Mouse (Mus musculus) kidney, postnatal 10 days (tissue): ENCODE measurements at regions not wholly inside any gene's neighbourhood (a gene's known extent, or its start where the extent isn't known, plus 50 kb on each side); places are given as distances from the start of the nearest gene placed in this dataset.
"Not testable (repeated sequence)": the region's sequence is repeated elsewhere in the genome, so short reads cannot be mapped to it uniquely, and the experiment has no call there.

Source experiments
- DNase-seq: peaks from one replicate; pipeline ENCODE4 v3.0.0; 2021; ENCODE audit warnings: mixed read lengths

DNA sequence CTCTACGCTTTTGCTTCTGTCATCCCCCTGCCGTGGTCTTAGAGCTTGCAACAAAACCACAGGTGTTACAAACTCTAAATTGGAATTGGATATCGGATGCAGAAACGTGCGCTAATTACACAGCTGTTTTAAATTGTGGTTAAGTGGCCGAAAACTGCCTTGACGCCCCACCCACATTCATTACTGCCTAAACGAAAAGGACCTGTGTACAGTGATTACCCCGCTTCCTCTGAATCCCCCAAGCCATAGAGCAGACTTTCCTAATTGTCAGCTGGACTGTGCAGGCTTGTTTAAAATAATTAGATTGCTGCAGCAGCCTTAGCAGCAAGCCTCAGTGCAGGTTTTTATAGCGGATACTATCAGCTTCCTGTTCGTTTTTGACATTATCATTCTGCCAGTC, 94.7 kb downstream of the Cxxc4 start:
- DNase-seq: no peak

- no peak for DNase-seq
Measured at GRCm38 (mm10) chr3:134331499-134332153, 95.3 kb downstream of the Cxxc4 start.

DNA sequence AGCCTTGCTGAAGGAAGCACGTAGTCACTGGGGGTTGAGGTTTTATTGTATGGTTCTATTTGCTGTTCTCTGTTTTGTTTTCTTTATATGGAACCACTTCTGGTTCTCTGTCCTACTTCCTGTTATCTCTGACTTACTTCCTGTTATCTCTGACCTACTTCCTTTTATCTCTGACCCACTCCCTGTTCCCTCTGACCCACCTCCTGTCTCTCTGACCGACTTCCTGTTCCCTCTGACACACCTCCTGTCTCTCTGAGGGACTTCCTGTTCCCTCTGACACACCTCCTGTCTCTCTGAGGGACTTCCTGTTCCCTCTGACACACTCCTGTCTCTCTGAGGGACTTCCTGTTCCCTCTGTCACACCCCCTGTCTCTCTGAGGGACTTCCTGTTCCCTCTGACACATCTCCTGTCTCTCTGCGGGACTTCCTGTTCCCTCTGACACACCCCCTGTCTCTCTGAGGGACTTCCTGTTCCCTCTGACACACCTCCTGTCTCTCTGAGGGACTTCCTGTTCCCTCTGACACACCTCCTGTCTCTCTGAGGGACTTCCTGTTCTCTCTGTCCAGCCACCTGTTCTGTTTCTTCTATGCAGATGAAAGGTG, 102.9 kb downstream of the Cxxc4 start:
- DNase-seq: not testable (repeated sequence)

DNA sequence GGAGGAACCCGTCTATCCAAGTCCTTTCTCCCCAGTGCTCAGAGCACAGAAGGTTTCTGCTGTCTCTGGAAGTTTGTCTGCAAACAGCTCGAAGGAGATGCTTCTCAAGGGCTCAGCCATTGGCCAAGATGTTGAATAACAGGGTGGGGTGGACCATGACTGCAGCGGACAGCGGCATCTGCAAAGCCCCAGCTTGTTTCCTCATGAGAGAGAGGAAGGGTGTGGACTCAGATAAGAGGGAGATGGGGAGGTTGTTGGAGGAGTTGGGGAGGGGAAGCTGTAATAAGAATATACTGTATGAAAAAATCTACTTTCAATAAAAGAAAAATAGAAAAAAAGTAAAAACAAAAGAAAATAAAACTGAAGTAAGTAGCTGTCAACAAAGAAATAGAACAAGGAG, 129.7 kb downstream of the Cxxc4 start:
- DNase-seq: no peak

DNA sequence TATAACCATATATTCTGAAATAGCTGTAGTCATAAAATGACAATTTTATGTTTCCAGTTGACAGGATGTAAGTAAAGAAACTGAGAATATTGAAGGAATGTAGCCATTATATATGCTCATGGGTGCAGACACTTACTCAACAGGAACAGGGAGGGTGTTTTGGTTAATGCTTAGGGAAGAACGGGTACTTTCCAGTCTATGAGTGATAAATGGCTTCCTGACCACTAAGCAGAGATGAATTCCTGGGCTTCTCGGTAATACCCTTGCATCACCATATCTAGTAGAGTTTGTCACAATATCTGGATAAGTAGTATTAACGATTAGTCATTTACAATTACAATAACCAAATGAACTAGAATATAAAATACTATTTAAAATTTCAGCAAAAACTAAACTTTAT, 130.5 kb downstream of the Cxxc4 start:
- no peak for DNase-seq

DNA sequence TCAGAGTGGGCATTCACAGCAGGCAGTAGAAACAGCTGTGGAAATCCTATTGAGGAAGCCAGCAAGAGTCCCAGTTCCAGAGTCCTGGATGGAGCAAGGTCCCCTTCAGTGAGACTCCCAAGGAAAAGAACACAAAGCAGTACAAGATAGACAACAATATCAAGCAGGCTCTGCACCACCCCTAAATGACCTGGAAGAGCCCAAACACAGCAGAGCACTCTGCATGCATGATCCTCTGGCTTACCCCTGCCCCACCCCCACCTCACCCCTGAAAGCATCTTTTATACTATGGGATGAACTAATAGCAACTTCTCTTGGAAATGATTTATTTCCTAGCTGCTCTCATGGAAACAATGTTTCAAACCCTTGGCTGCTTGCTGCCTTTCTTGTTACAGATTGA, 132.3 kb downstream of the Cxxc4 start:
- no peak for DNase-seq

DNA sequence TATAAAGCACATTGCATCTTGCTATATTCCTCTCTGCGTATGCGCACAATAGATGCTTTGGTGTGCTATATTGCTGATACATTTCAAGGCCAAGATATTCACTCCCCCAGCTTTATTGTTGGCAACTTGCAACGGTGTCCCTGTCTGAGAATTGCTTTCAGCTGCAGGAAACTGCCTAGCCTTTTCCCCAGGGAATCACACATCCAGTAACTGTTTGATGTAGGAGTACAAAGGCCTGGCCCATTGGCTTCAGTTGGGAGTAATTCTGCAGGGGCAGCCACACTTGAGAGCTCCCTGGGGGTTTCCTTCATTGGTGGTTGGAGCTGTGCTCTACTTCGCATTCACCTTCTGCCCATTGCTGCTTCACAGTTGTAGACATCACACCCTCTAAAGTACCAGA, 132.8 kb downstream of the Cxxc4 start:
- DNase-seq: no peak

GRCm38 (mm10) chr3:134379549-134379948, 143.3 kb downstream of the Cxxc4 start:
- DNase-seq: no peak

GRCm38 (mm10) chr3:134390472-134391336, 154.4 kb downstream of the Cxxc4 start:
- DNase-seq: no peak

DNA sequence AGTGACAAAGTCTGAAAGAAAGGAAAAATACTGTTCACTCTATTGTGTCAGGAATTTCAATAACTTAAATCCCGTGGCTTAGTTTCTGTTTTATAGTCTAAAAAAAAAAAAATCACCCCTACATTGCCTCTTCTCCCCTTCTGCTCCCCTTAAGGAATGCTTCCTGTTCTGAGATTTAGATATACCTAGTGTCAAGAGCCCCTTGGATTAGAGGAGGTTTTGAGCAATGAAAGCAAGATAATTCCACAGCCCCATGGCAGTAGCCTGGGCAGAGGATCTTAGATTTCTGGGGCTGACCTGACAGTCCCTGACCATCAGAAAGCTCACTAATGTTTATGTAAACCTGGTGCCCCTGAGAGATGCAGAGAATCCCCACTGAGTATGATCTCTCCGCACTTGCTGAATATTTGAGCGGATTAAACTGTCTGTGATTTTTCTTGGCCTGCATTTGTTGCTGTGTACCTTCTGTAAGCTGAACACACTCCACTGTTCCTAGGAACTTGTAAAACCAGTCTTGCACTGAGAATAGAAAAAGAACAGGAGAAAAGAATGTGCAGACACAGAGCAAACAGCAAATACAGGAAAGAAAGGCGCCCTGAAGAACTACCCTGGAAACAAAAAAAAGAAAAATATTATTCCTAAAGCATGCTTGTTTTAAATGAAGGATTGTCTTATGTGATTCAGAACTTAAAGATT, 164.3 kb downstream of the Cxxc4 start:
- DNase-seq: no peak

DNA sequence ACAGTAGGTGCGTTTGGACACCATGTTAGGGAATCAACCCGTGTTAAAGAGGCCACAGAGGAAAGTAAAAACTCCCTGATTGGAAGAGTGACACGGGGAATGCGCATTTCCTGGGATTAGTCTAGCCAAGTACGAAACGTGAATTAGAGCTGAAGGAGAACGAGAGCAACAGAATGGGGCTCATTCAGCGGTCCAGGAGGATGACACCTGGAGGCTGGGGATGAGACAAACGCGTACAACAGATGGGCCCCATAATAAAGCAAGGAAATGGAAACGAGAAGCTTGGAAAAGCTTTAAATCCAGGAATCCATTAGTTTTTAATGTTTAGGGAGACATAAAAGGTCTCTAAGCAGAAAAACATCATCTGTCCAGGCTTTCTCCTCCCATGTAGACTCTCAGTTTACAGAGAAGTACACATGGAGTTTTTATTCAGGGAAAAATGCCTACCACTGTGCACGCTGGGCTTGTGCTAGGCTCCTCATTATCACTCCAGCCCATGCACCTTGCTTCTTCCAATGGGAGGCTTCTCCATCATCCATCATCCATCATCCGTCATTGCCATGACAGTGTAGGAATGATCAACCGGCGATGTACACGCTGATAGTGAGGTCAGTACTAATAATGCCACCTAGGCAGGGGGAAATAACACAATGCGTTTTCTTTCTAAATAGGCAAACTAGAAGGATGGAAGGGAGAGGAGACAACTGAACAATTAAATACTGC, 179.5 kb downstream of the Cxxc4 start:
- no peak for DNase-seq

GRCm38 (mm10) chr3:134427633-134428032, 191.3 kb downstream of the Cxxc4 start:
- DNase-seq: no peak

- no peak for DNase-seq
Measured at GRCm38 (mm10) chr3:134466611-134467010, 230.3 kb downstream of the Cxxc4 start.

- DNase-seq: no peak
Measured at GRCm38 (mm10) chr3:134487280-134487679, 251.0 kb downstream of the Cxxc4 start.

GRCm38 (mm10) chr3:134489966-134490543, 253.8 kb downstream of the Cxxc4 start:
- DNase-seq: no peak

- no peak for DNase-seq
Measured at GRCm38 (mm10) chr3:134509702-134510101, 273.4 kb downstream of the Cxxc4 start.

- DNase-seq: no peak
Measured at GRCm38 (mm10) chr3:134525795-134526194, 289.5 kb downstream of the Cxxc4 start.

GRCm38 (mm10) chr3:134560144-134560543, 268.7 kb upstream of the Tacr3 start:
- no peak for DNase-seq

GRCm38 (mm10) chr3:134578759-134579158, 250.0 kb upstream of the Tacr3 start:
- no peak for DNase-seq

DNA sequence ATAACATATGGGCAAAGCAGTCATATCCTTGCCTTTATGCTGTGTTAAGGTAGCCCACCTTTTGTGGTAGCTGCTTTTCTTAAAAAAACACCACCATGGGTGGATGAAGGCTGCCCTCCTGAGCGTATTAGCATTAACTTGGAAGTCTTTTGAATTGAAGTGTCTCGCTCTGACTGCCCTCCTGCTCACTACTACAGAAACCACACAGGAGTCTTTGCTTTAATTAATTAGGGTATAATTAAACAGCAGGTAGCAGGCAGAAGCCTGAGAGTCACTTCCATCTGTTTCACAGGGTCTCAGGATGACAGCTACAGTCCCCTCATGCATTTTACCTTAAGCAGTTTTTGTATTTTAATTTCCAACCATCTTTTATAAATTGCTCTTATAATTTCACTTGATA, 240.2 kb upstream of the Tacr3 start:
- no peak for DNase-seq

- DNase-seq: peak; percentile 19
Measured at GRCm38 (mm10) chr3:134602919-134603318, 225.9 kb upstream of the Tacr3 start.

DNA sequence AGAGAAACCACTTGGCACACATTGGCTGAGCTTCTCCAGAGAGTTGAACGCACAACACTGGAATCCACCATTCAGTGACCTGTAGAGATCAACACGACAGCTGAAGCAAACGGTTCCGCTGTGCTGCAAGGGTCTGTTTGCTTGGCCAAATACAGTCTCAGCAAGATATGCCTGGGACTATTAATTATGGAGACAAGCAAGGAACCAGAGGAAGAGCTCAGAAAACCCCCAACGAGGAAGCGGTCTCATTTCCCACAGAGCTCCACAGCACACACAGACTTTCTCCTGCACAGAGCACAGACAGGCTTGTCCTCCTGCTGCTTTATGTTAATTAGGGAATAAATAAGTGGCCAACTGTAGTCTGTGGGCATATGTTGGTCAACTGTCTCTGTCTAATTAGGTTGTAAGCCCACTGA, 223.4 kb upstream of the Tacr3 start:
- peak; percentile 16 for DNase-seq
